Mouse (Mus musculus) thymus, postnatal 10 days (tissue): ENCODE data around the gene Isg20l2.

Experiments
- DNase-seq, 2 experiments: peaks; one replicate each; pipeline ENCODE4 v3.0.0; 2021; ENCODE audit warnings: low spot score in 2 of 2

Isg20l2 gene

GRCm38 (mm10) chr3:87947056-87947810 is 17.1 kb downstream of the Isg20l2 start:
- DNase-seq, result no peak

- DNase-seq, result no peak
Observed at GRCm38 (mm10) chr3:87947811-87948199, 17.7 kb downstream of the Isg20l2 start.

GRCm38 (mm10) chr3:87948378-87949265 is 18.5 kb downstream of the Isg20l2 start, which contains the start of gene Crabp2:
Crabp2 (plus strand) TSS chr3:87948666.
- DNase-seq, result no peak

- DNase-seq, result no peak
Observed at GRCm38 (mm10) chr3:87949266-87949954, 19.3 kb downstream of the Isg20l2 start.

GRCm38 (mm10) chr3:87949955-87950515 is 19.9 kb downstream of the Isg20l2 start:
- DNase-seq, result no peak

GRCm38 (mm10) chr3:87951946-87952345 is 21.8 kb downstream of the Isg20l2 start:
- DNase-seq, result no peak

- DNase-seq, result no peak
Observed at GRCm38 (mm10) chr3:87952440-87952839, 22.3 kb downstream of the Isg20l2 start.

GRCm38 (mm10) chr3:87958056-87958455 is 27.9 kb downstream of the Isg20l2 start:
- no peak for DNase-seq

GRCm38 (mm10) chr3:87958476-87958875 is 28.4 kb downstream of the Isg20l2 start:
- no peak for DNase-seq

GRCm38 (mm10) chr3:87958967-87959366 is 28.9 kb downstream of the Isg20l2 start:
- DNase-seq, result no peak

- no peak for DNase-seq
Observed at GRCm38 (mm10) chr3:87959371-87959770, 29.3 kb downstream of the Isg20l2 start.

- no peak for DNase-seq
Observed at GRCm38 (mm10) chr3:87960191-87960585, 30.1 kb downstream of the Isg20l2 start.

GRCm38 (mm10) chr3:87960586-87961191 is 30.6 kb downstream of the Isg20l2 start:
- peak; percentile 38 to 70 for DNase-seq

GRCm38 (mm10) chr3:87970184-87970938 is 40.2 kb downstream of the Isg20l2 start:
- peak; percentile 22 to 59 for DNase-seq

- DNase-seq, result peak in 1 of 2 experiments; percentile 16
Observed at GRCm38 (mm10) chr3:87970939-87971488, 40.9 kb downstream of the Isg20l2 start, which contains the start of gene Nes. Nes (plus strand) TSS chr3:87971078.

- no peak for DNase-seq
Observed at GRCm38 (mm10) chr3:87971489-87972202, 41.5 kb downstream of the Isg20l2 start.

- no peak for DNase-seq
Observed at GRCm38 (mm10) chr3:87972203-87972664, 42.1 kb downstream of the Isg20l2 start.

- no peak for DNase-seq
Observed at GRCm38 (mm10) chr3:87972776-87973175, 42.7 kb downstream of the Isg20l2 start.

GRCm38 (mm10) chr3:87973593-87974380 is 43.7 kb downstream of the Isg20l2 start:
- DNase-seq, result no peak
